Mouse (Mus musculus): ENCODE data around the gene Itih1. TPM values are rescaled to one million over a fixed set of nuclear protein-coding genes. Genes with fewer than 3 reads are reported as not detected.

Itih1 gene
- total RNA-seq, 1 experiment, result 0.04 TPM

DNA sequence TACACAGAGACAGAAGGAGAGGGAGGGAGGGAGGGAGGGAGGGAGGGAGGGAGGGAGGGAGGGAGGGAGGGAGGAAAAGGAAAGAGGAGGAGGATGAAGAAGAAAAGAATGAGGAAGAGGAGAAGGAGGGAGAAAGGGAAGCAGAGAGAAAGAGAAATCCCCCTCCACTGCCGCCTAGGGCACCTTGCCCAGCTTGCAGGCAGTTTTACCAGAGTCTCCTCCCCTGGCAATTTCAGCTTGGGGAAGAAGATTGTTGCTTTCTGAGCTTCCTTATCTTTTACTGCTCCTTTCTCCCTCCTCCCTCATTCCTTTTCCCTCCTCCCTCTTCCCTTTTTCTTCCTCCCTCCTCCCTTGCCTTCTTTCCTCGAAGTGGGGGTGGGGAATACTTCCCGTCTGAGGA is 40.1 kb downstream of the Itih1 start:
- Histone ChIP-seq H3K36me3 (ENCODE audit: control insufficient read depth, insufficient read depth, low read length, poor library complexity, severe bottlenecking) (no peaks in the 10 kb centered on the region), H3K4me3 (ENCODE audit: insufficient read depth in 1 of 2, low read depth in 1 of 2, low read length in 2 of 2, poor library complexity in 1 of 2, severe bottlenecking in 1 of 2) (no peak overlapping the region), H3K4me1 (ENCODE audit: control insufficient read depth in 2 of 2, insufficient read depth in 2 of 2, low read length in 2 of 2, poor library complexity in 1 of 2) (no peaks in the 10 kb centered on the region), H3K9me3 (ENCODE audit: control insufficient read depth, insufficient read depth, low read depth, low read length) (no peaks in the 10 kb centered on the region), H3K27ac (ENCODE audit: insufficient read depth, low read depth, low read length, poor library complexity, severe bottlenecking) (no peak overlapping the region), H3K9ac (ENCODE audit: insufficient read depth, low read depth, low read length, poor library complexity, severe bottlenecking) (no peak overlapping the region)
- DNase-seq (ENCODE audit: low read depth, low spot score), result no peak
- in situ Hi-C loops (cut with MboI; ENCODE audit: low sequenced_read_pairs in 2 of 2, unreplicated experiment in 2 of 2), result no loop called here
- TF ChIP-seq ZNF384 (IDR thresholded peaks at IDR 0.05; ENCODE audit: low read depth, low read length) (no peak), MAFK (IDR thresholded peaks at IDR 0.05; ENCODE audit: insufficient read depth, low read depth, low read length) (no peak), ZC3H11A (IDR thresholded peaks at IDR 0.05; ENCODE audit: borderline replicate concordance, low read depth, low read length) (no peak), HCFC1 (IDR thresholded peaks at IDR 0.05; ENCODE audit: borderline replicate concordance, insufficient read depth, low read length) (no peak), CHD2 (IDR thresholded peaks at IDR 0.05; ENCODE audit: low read depth, low read length) (no peak)

DNA sequence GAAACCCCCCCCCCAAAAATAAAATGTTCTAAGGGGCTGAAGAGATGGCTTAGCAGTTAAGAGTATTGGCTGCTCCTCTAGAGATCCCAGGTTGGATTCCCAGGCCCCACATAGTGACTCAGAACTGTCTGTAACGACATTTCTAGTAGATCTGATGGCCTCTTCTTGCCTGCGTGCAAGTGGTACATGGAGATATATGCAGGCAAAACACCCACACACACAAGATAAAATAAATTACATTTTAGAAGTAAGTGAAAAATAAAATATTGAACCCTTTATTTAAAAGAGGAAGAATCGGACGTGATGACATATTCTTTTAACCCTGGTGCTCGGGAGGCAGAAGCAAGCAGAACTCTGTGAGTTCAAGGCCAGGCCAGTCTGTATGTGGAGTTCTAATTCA is 40.5 kb downstream of the Itih1 start:
- no peaks in the 10 kb centered on the region for H3K9me3 ChIP-seq (ENCODE audit: control insufficient read depth, insufficient read depth, low read depth, low read length)
- TF ChIP-seq ZC3H11A (IDR thresholded peaks at IDR 0.05; ENCODE audit: borderline replicate concordance, low read depth, low read length) (no peak), CHD2 (IDR thresholded peaks at IDR 0.05; ENCODE audit: low read depth, low read length) (no peak), MAFK (IDR thresholded peaks at IDR 0.05; ENCODE audit: insufficient read depth, low read depth, low read length) (no peak), ZNF384 (IDR thresholded peaks at IDR 0.05; ENCODE audit: low read depth, low read length) (no peak), HCFC1 (IDR thresholded peaks at IDR 0.05; ENCODE audit: borderline replicate concordance, insufficient read depth, low read length) (no peak)
- no peak overlapping the region for H3K9ac ChIP-seq (ENCODE audit: insufficient read depth, low read depth, low read length, poor library complexity, severe bottlenecking)
- H3K4me1 ChIP-seq (ENCODE audit: control insufficient read depth in 2 of 2, insufficient read depth in 2 of 2, low read length in 2 of 2, poor library complexity in 1 of 2), result no peaks in the 10 kb centered on the region
- H3K27ac ChIP-seq (ENCODE audit: insufficient read depth, low read depth, low read length, poor library complexity, severe bottlenecking), result no peak overlapping the region
- in situ Hi-C loops (cut with MboI; ENCODE audit: low sequenced_read_pairs in 2 of 2, unreplicated experiment in 2 of 2), result no loop called here
- H3K4me3 ChIP-seq (ENCODE audit: insufficient read depth in 1 of 2, low read depth in 1 of 2, low read length in 2 of 2, poor library complexity in 1 of 2, severe bottlenecking in 1 of 2), result no peak overlapping the region
- H3K36me3 ChIP-seq (ENCODE audit: control insufficient read depth, insufficient read depth, low read length, poor library complexity, severe bottlenecking), result no peaks in the 10 kb centered on the region
- no peak for DNase-seq (ENCODE audit: low read depth, low spot score)

DNA sequence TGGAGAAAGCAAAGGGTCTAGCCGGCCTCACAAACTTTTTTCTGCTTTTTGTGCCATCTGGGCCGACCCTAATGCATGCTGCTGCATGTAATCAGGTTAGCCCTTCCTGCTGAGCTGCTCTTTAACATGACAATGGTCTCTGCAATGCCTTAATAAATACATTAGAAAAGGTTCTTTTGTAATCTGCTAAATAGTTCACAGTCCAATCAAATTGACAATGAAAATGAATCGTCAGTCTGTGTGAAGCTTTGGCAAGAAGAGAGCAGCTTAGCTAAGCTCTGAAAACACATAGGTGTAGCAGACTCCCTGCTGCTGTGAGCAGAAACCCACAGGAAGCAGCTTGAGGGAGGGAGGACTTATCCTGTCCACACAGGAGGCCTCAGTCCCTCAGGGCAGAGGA is 43.1 kb downstream of the Itih1 start:
- no peaks in the 10 kb centered on the region for H3K4me1 ChIP-seq (ENCODE audit: control insufficient read depth in 2 of 2, insufficient read depth in 2 of 2, low read length in 2 of 2, poor library complexity in 1 of 2)
- H3K9ac ChIP-seq (ENCODE audit: insufficient read depth, low read depth, low read length, poor library complexity, severe bottlenecking), result no peak overlapping the region
- no peaks in the 10 kb centered on the region for H3K9me3 ChIP-seq (ENCODE audit: control insufficient read depth, insufficient read depth, low read depth, low read length)
- TF ChIP-seq CHD2 (IDR thresholded peaks at IDR 0.05; ENCODE audit: low read depth, low read length) (no peak), ZNF384 (IDR thresholded peaks at IDR 0.05; ENCODE audit: low read depth, low read length) (no peak), HCFC1 (IDR thresholded peaks at IDR 0.05; ENCODE audit: borderline replicate concordance, insufficient read depth, low read length) (no peak), ZC3H11A (IDR thresholded peaks at IDR 0.05; ENCODE audit: borderline replicate concordance, low read depth, low read length) (no peak), MAFK (IDR thresholded peaks at IDR 0.05; ENCODE audit: insufficient read depth, low read depth, low read length) (no peak)
- DNase-seq (ENCODE audit: low read depth, low spot score), result no peak
- H3K36me3 ChIP-seq (ENCODE audit: control insufficient read depth, insufficient read depth, low read length, poor library complexity, severe bottlenecking), result no peaks in the 10 kb centered on the region
- in situ Hi-C loops (cut with MboI; ENCODE audit: low sequenced_read_pairs in 2 of 2, unreplicated experiment in 2 of 2), result no loop called here
- no peak overlapping the region for H3K4me3 ChIP-seq (ENCODE audit: insufficient read depth in 1 of 2, low read depth in 1 of 2, low read length in 2 of 2, poor library complexity in 1 of 2, severe bottlenecking in 1 of 2)
- no peak overlapping the region for H3K27ac ChIP-seq (ENCODE audit: insufficient read depth, low read depth, low read length, poor library complexity, severe bottlenecking)

DNA sequence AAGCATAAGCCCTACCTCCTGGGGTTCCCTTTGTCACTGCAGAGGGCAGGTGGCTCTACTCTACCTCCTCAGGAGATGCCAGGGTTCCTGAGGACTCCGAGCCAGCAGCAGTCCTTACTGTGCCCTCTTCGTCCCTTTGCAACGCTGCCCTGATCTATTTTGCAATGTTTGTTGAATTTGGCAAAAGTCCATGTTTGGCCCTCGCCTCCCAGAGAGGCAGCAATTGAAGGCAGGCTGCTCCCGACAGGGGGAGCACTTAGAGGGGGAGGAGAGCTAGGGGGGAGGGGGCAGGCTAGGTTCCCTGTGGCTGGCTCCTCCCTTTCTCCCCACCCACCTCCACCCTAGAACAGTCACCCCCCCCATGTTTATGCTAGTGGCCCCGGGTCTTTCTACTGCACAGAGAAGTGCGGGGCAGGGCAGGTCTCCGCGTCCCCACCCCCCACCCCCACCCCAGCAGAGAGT is 54.8 kb downstream of the Itih1 start:
- H3K9ac ChIP-seq (ENCODE audit: insufficient read depth, low read depth, low read length, poor library complexity, severe bottlenecking), result no peak overlapping the region
- DNase-seq (ENCODE audit: low read depth, low spot score), result no peak
- TF ChIP-seq HCFC1 (IDR thresholded peaks at IDR 0.05; ENCODE audit: borderline replicate concordance, insufficient read depth, low read length) (no peak), MAFK (IDR thresholded peaks at IDR 0.05; ENCODE audit: insufficient read depth, low read depth, low read length) (no peak), ZC3H11A (IDR thresholded peaks at IDR 0.05; ENCODE audit: borderline replicate concordance, low read depth, low read length) (no peak), CHD2 (IDR thresholded peaks at IDR 0.05; ENCODE audit: low read depth, low read length) (no peak), ZNF384 (IDR thresholded peaks at IDR 0.05; ENCODE audit: low read depth, low read length) (no peak)
- no peaks in the 10 kb centered on the region for H3K9me3 ChIP-seq (ENCODE audit: control insufficient read depth, insufficient read depth, low read depth, low read length)
- in situ Hi-C loops (cut with MboI; ENCODE audit: low sequenced_read_pairs in 2 of 2, unreplicated experiment in 2 of 2), result no loop called here
- no peak overlapping the region for H3K4me3 ChIP-seq (ENCODE audit: insufficient read depth in 1 of 2, low read depth in 1 of 2, low read length in 2 of 2, poor library complexity in 1 of 2, severe bottlenecking in 1 of 2)
- peaks cover 4% of the 10 kb centered on the region in 2 experiments; a peak in 2 of 4 replicates for H3K4me1 ChIP-seq (ENCODE audit: control insufficient read depth in 2 of 2, insufficient read depth in 2 of 2, low read length in 2 of 2, poor library complexity in 1 of 2)
- no peaks in the 10 kb centered on the region for H3K36me3 ChIP-seq (ENCODE audit: control insufficient read depth, insufficient read depth, low read length, poor library complexity, severe bottlenecking)
- no peak overlapping the region for H3K27ac ChIP-seq (ENCODE audit: insufficient read depth, low read depth, low read length, poor library complexity, severe bottlenecking)

DNA sequence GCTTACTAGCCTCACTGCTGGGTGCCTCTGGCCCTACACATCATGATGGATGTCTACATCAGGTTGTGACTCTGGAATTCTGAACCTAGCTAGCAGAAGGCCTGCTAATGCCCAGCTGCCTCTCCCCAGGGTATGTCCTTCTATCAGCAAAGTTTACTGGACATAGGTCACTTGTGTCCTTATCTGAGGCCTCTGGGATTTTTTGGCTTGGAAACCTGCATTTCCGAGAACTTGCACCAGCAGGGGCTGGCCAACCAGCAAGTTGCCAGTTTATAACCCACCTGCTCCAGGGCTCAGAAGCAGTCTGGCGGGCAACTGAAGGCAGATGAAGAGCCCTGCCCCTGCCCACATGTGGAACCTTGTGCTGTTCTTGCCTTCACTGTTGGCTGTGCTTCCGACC is 56.9 kb downstream of the Itih1 start, which contains the start of gene Itih4:
Gene Itih4, plus strand, starts transcription at position 273 of the 400 bp plus-strand sequence.
- in situ Hi-C loops (cut with MboI; ENCODE audit: low sequenced_read_pairs in 2 of 2, unreplicated experiment in 2 of 2), result no loop called here
- Histone ChIP-seq H3K4me1 (ENCODE audit: control insufficient read depth in 2 of 2, insufficient read depth in 2 of 2, low read length in 2 of 2, poor library complexity in 1 of 2) (peaks cover 4% of the 10 kb centered on the region in 2 experiments; a peak in 2 of 4 replicates), H3K4me3 (ENCODE audit: insufficient read depth in 1 of 2, low read depth in 1 of 2, low read length in 2 of 2, poor library complexity in 1 of 2, severe bottlenecking in 1 of 2) (no peak within 1 kb of the TSS), H3K9me3 (ENCODE audit: control insufficient read depth, insufficient read depth, low read depth, low read length) (no peaks in the 10 kb centered on the region), H3K27ac (ENCODE audit: insufficient read depth, low read depth, low read length, poor library complexity, severe bottlenecking) (no peak within 1 kb of the TSS; the same call in 1 of the 2 replicates), H3K9ac (ENCODE audit: insufficient read depth, low read depth, low read length, poor library complexity, severe bottlenecking) (no peak within 1 kb of the TSS), H3K36me3 (ENCODE audit: control insufficient read depth, insufficient read depth, low read length, poor library complexity, severe bottlenecking) (no peaks in the 10 kb centered on the region)
- no peak for DNase-seq (ENCODE audit: low read depth, low spot score)
- no peak for TF ChIP-seq HCFC1 (IDR thresholded peaks at IDR 0.05; ENCODE audit: borderline replicate concordance, insufficient read depth, low read length)
- no peak for TF ChIP-seq ZNF384 (IDR thresholded peaks at IDR 0.05; ENCODE audit: low read depth, low read length)
- no peak for TF ChIP-seq ZC3H11A (IDR thresholded peaks at IDR 0.05; ENCODE audit: borderline replicate concordance, low read depth, low read length)
- no peak for TF ChIP-seq CHD2 (IDR thresholded peaks at IDR 0.05; ENCODE audit: low read depth, low read length)
- no peak for TF ChIP-seq MAFK (IDR thresholded peaks at IDR 0.05; ENCODE audit: insufficient read depth, low read depth, low read length)
